Comparison of ENCODE assay signal across 26 mouse cellular contexts in genomic region chr10:76924441-76924840, GRCm38 (mm10). TPM values are rescaled to one million over a fixed set of nuclear protein-coding genes. Genes with fewer than 3 reads are reported as not detected.
A peak's percentile ranks its signal among the peaks of the same experiment; 100 is the strongest.
DNase-seq lines count a peak whose midpoint lies in the region; ATAC-seq lines count a peak whose summit lies in the region.
"Had no signal": no experiment of that assay in that cellular context is flagged by ENCODE, and none has a peak within 500 bp of the region (broad histone marks: within the 10 kb centered on the region; RNA-seq: fewer than 3 reads in every experiment).

No protein-coding gene starts in this region.

- H3K4me2 ChIP-seq in embryonic facial prominence, embryonic 14.5 days (ENCODE audit: low read depth, low read length) = no peak overlapping the region
- no peak overlapping the region for H3K4me2 ChIP-seq in midbrain, embryonic 11.5 days
- H3K4me2 ChIP-seq in midbrain, embryonic 16.5 days (ENCODE audit: low read length) = no peak overlapping the region
- H3K4me2 ChIP-seq: embryonic facial prominence, embryonic 12.5 days; embryonic facial prominence, embryonic 15.5 days; forebrain, embryonic 12.5 days had no signal

- no peak overlapping the region for H3K27ac ChIP-seq in embryonic facial prominence, embryonic 14.5 days (replicated peaks; ENCODE audit: low read depth, low read length)
- no peak overlapping the region for H3K27ac ChIP-seq in embryonic facial prominence, embryonic 10.5 days (replicated peaks)
- no peak overlapping the region for H3K27ac ChIP-seq in midbrain, embryonic 11.5 days (ENCODE audit: low read depth, low read length)
- H3K27ac ChIP-seq in midbrain, embryonic 16.5 days (ENCODE audit: low read length) = no peak overlapping the region
- H3K27ac ChIP-seq: embryonic facial prominence, embryonic 12.5 days; embryonic facial prominence, embryonic 15.5 days; forebrain, embryonic 10.5 days; forebrain, embryonic 12.5 days had no signal

- intact Hi-C loops in left cerebral cortex, postnatal 10 days (cut with DNase I) = no loop called here

- no peaks in the 10 kb centered on the region for H3K4me1 ChIP-seq in embryonic facial prominence, embryonic 14.5 days (ENCODE audit: control insufficient read depth, insufficient read depth, low read length)
- no peaks in the 10 kb centered on the region for H3K4me1 ChIP-seq in embryonic facial prominence, embryonic 10.5 days
- H3K4me1 ChIP-seq in midbrain, embryonic 11.5 days (ENCODE audit: control insufficient read depth, insufficient read depth, low read length) = no peaks in the 10 kb centered on the region
- H3K4me1 ChIP-seq in midbrain, embryonic 16.5 days (ENCODE audit: control insufficient read depth, insufficient read depth, low read length) = no peaks in the 10 kb centered on the region
- H3K4me1 ChIP-seq: embryonic facial prominence, embryonic 12.5 days; embryonic facial prominence, embryonic 15.5 days; forebrain, embryonic 10.5 days; forebrain, embryonic 12.5 days had no signal

- no peaks in the 10 kb centered on the region for H3K27me3 ChIP-seq in embryonic facial prominence, embryonic 14.5 days (replicated peaks; ENCODE audit: control insufficient read depth, insufficient read depth, low read length)
- H3K27me3 ChIP-seq in embryonic facial prominence, embryonic 10.5 days (replicated peaks; ENCODE audit: low read depth, poor library complexity, severe bottlenecking) = no peaks in the 10 kb centered on the region
- no peaks in the 10 kb centered on the region for H3K27me3 ChIP-seq in midbrain, embryonic 11.5 days (ENCODE audit: control insufficient read depth, insufficient read depth, low read length)
- H3K27me3 ChIP-seq in midbrain, embryonic 16.5 days (ENCODE audit: control insufficient read depth, insufficient read depth, low read depth, low read length) = no peaks in the 10 kb centered on the region
- H3K27me3 ChIP-seq: embryonic facial prominence, embryonic 12.5 days; embryonic facial prominence, embryonic 15.5 days; forebrain, embryonic 12.5 days had no signal

- no peak overlapping the region for H3K9ac ChIP-seq in embryonic facial prominence, embryonic 14.5 days (ENCODE audit: low read depth, low read length)
- H3K9ac ChIP-seq in midbrain, embryonic 11.5 days (ENCODE audit: low read length) = no peak overlapping the region
- H3K9ac ChIP-seq in midbrain, embryonic 16.5 days (ENCODE audit: low read depth, low read length) = no peak overlapping the region
- H3K9ac ChIP-seq: embryonic facial prominence, embryonic 12.5 days; embryonic facial prominence, embryonic 15.5 days; forebrain, embryonic 12.5 days had no signal

- no peaks in the 10 kb centered on the region for H3K9me3 ChIP-seq in embryonic facial prominence, embryonic 14.5 days (ENCODE audit: control insufficient read depth, low read length)
- H3K9me3 ChIP-seq in embryonic facial prominence, embryonic 10.5 days = 0 out of 2 replicates have a peak, but pooled peaks cover under 1% of the 10 kb centered on the region
- no peaks in the 10 kb centered on the region for H3K9me3 ChIP-seq in midbrain, embryonic 11.5 days (ENCODE audit: control insufficient read depth, low read length)
- H3K9me3 ChIP-seq in midbrain, embryonic 16.5 days (replicated peaks; ENCODE audit: control insufficient read depth, low read length, poor library complexity, severe bottlenecking) = no peaks in the 10 kb centered on the region
- H3K9me3 ChIP-seq: embryonic facial prominence, embryonic 12.5 days; embryonic facial prominence, embryonic 15.5 days; G1E had no signal

- 70% methylated on average over 2 of the region's 2 CpGs for WGBS in embryonic facial prominence, embryonic 14.5 days
- WGBS in embryonic facial prominence, embryonic 10.5 days = 91% methylated on average over 2 of the region's 2 CpGs
- 97% methylated on average over 2 of the region's 2 CpGs for WGBS in midbrain, embryonic 11.5 days
- WGBS in midbrain, embryonic 16.5 days = 95% methylated on average over 2 of the region's 2 CpGs

- ATAC-seq in embryonic facial prominence, embryonic 14.5 days (ENCODE audit: low read depth) = no peak
- no peak for ATAC-seq in midbrain, embryonic 11.5 days (ENCODE audit: low FRiP score)
- no peak for ATAC-seq in midbrain, embryonic 16.5 days
- ATAC-seq: CD4-positive, CD25-positive, alpha-beta regulatory T cell, adult 4 months; forebrain, embryonic 14.5 days; forebrain, embryonic 16.5 days had no signal

- no peaks in the 10 kb centered on the region for H3K36me3 ChIP-seq in embryonic facial prominence, embryonic 14.5 days (ENCODE audit: control insufficient read depth, insufficient read depth, low read length)
- H3K36me3 ChIP-seq in embryonic facial prominence, embryonic 10.5 days (replicated peaks) = peaks cover under 1% of the 10 kb centered on the region
- H3K36me3 ChIP-seq in midbrain, embryonic 11.5 days (ENCODE audit: control insufficient read depth, insufficient read depth, low read length) = no peaks in the 10 kb centered on the region
- no peaks in the 10 kb centered on the region for H3K36me3 ChIP-seq in midbrain, embryonic 16.5 days (ENCODE audit: control insufficient read depth, insufficient read depth, low read length)
- H3K36me3 ChIP-seq: embryonic facial prominence, embryonic 12.5 days; embryonic facial prominence, embryonic 15.5 days; forebrain, embryonic 12.5 days; G1E had no signal

- H3K4me3 ChIP-seq in embryonic facial prominence, embryonic 14.5 days (ENCODE audit: low read depth, low read length) = no peak overlapping the region
- no peak overlapping the region for H3K4me3 ChIP-seq in embryonic facial prominence, embryonic 10.5 days
- H3K4me3 ChIP-seq in midbrain, embryonic 11.5 days (ENCODE audit: low read depth, low read length) = no peak overlapping the region
- H3K4me3 ChIP-seq in midbrain, embryonic 16.5 days (ENCODE audit: low read depth, low read length) = no peak overlapping the region
- H3K4me3 ChIP-seq: embryonic facial prominence, embryonic 12.5 days; embryonic facial prominence, embryonic 15.5 days; erythroblast, embryonic 14.5 days; forebrain, embryonic 10.5 days; forebrain, embryonic 12.5 days had no signal

- peak; percentile 12 for DNase-seq in embryonic facial prominence, embryonic 14.5 days (ENCODE audit: low spot score)
- DNase-seq in embryonic facial prominence, embryonic 10.5 days (ENCODE audit: low spot score) = no peak
- DNase-seq in midbrain, embryonic 11.5 days (ENCODE audit: low spot score, missing footprints) = peak; percentile 51
- no peak for DNase-seq in left cerebral cortex, postnatal 10 days (ENCODE audit: extremely low spot score in 1 of 2, low spot score in 2 of 2)
- DNase-seq: adrenal gland, adult 2 months; adrenal gland, postnatal 10 days; adrenal gland, postnatal 25 days; B cell, adult 2 months; cerebellum, adult 11 months; cerebellum, adult 18-20 months; cerebellum, adult 8-10 months; cerebellum, adult 9-11 months; cerebellum, postnatal 14 days; cerebellum, postnatal 36 days; embryo, embryonic 11 days had no signal

RNA-seq across cellular contexts. Expression of gene Pcbp3, which starts 37.2 kb away (rescaled TPM):
- 18.9 and 20.9 TPM in 2 replicates for polyA plus RNA-seq in embryonic facial prominence, embryonic 14.5 days (2014; fragmentation: Nextera tagmentation; extraction: Ambion mirVana)
- polyA plus RNA-seq in embryonic facial prominence, embryonic 10.5 days (2016; fragmentation: Nextera tagmentation; extraction: Ambion mirVana) = 57.7 and 66.2 TPM in 2 replicates
- polyA plus RNA-seq in midbrain, embryonic 11.5 days (2014; fragmentation: Nextera tagmentation; extraction: Ambion mirVana) = 34.4 and 41.5 TPM in 2 replicates
- 68.8 and 78.8 TPM in 2 replicates for polyA plus RNA-seq in midbrain, embryonic 16.5 days (2015; fragmentation: Nextera tagmentation; extraction: Ambion mirVana)
- total RNA-seq in left cerebral cortex, postnatal 10 days (2021) = 10 to 100 TPM; 72.8 to 79.4 TPM
- total RNA-seq: CH12.LX, G1E had no signal
- polyA plus RNA-seq: G1E had no signal

Comparison
In these comparisons a context has a peak if more than half of its experiments do, and no peak if none do; other contexts are left out.
1. DNase-seq: peak in embryonic facial prominence, embryonic 14.5 days (single experiment) and midbrain, embryonic 11.5 days (single experiment); none in embryonic facial prominence, embryonic 10.5 days (single experiment) and left cerebral cortex, postnatal 10 days (0 of 2).